Comparison of ENCODE assay signal across 8 mouse cellular contexts in genomic region chr4:43760460-43760859, GRCm38 (mm10). TPM values are rescaled to one million over a fixed set of nuclear protein-coding genes. Genes with fewer than 3 reads are reported as not detected.
DNase-seq lines count a peak whose midpoint lies in the region; ATAC-seq and TF ChIP-seq lines count a peak whose summit lies in the region.

No protein-coding gene starts in this region.

- no peak overlapping the region for H3K27ac ChIP-seq in intestine, postnatal 0 days (ENCODE audit: low read depth, low read length)
- H3K27ac ChIP-seq in intestine, embryonic 16.5 days (ENCODE audit: low read length), result no peak overlapping the region
- peak overlapping the region; percentile 85 for H3K27ac ChIP-seq in limb, embryonic 13.5 days
- no peak overlapping the region for H3K27ac ChIP-seq in midbrain, embryonic 13.5 days

- no peaks in the 10 kb centered on the region for H3K36me3 ChIP-seq in intestine, postnatal 0 days (ENCODE audit: control insufficient read depth, insufficient read depth)
- no peaks in the 10 kb centered on the region for H3K36me3 ChIP-seq in intestine, embryonic 16.5 days (ENCODE audit: control insufficient read depth, insufficient read depth, low read length)
- no peaks in the 10 kb centered on the region for H3K36me3 ChIP-seq in limb, embryonic 13.5 days
- no peaks in the 10 kb centered on the region for H3K36me3 ChIP-seq in midbrain, embryonic 13.5 days

- WGBS in intestine, postnatal 0 days, result 75% methylated on average over 10 of the region's 10 CpGs
- 74% methylated on average over 10 of the region's 10 CpGs for WGBS in intestine, embryonic 16.5 days
- 74% methylated on average over 10 of the region's 10 CpGs for WGBS in limb, embryonic 13.5 days
- 75% methylated on average over 10 of the region's 10 CpGs for WGBS in midbrain, embryonic 13.5 days

- H3K9me3 ChIP-seq in intestine, postnatal 0 days (ENCODE audit: control insufficient read depth), result no peaks in the 10 kb centered on the region
- no peaks in the 10 kb centered on the region for H3K9me3 ChIP-seq in intestine, embryonic 16.5 days (ENCODE audit: control insufficient read depth, low read length)
- H3K9me3 ChIP-seq in limb, embryonic 13.5 days, result peaks cover 4% of the 10 kb centered on the region; the same call in 1 of the 2 replicates
- no peaks in the 10 kb centered on the region for H3K9me3 ChIP-seq in midbrain, embryonic 13.5 days

- no peak for ATAC-seq in intestine, postnatal 0 days
- ATAC-seq in intestine, embryonic 16.5 days, result no peak
- no peak for ATAC-seq in limb, embryonic 13.5 days (ENCODE audit: low FRiP score, low read depth)
- ATAC-seq in midbrain, embryonic 13.5 days, result no peak

- no peak overlapping the region for H3K9ac ChIP-seq in intestine, postnatal 0 days (ENCODE audit: low read depth, low read length)
- H3K9ac ChIP-seq in intestine, embryonic 16.5 days (ENCODE audit: low read depth, low read length), result no peak overlapping the region
- H3K9ac ChIP-seq in limb, embryonic 13.5 days, result no peak overlapping the region
- H3K9ac ChIP-seq in midbrain, embryonic 13.5 days (replicated peaks), result no peak overlapping the region

- DNase-seq in A20 (ENCODE audit: low read depth, low spot score), result peak; percentile 49
- DNase-seq in ES-CJ7 (ENCODE audit: low read depth, low spot score), result peak; percentile 73
- peak; percentile 62 for DNase-seq in embryo, embryonic 10.5 days (ENCODE audit: low spot score)
- peak; percentile 56 for DNase-seq in testis, postnatal 14 days (ENCODE audit: low spot score)

- peaks cover 5% of the 10 kb centered on the region; the same call in 1 of the 2 replicates for H3K27me3 ChIP-seq in intestine, postnatal 0 days (replicated peaks; ENCODE audit: control insufficient read depth, insufficient read depth, low read length)
- no peaks in the 10 kb centered on the region for H3K27me3 ChIP-seq in intestine, embryonic 16.5 days (replicated peaks; ENCODE audit: control insufficient read depth, insufficient read depth, low read length)
- no peaks in the 10 kb centered on the region for H3K27me3 ChIP-seq in limb, embryonic 13.5 days
- H3K27me3 ChIP-seq in midbrain, embryonic 13.5 days, result no peaks in the 10 kb centered on the region

- no peaks in the 10 kb centered on the region for H3K4me1 ChIP-seq in intestine, postnatal 0 days (replicated peaks; ENCODE audit: control insufficient read depth, insufficient read depth, low read length)
- H3K4me1 ChIP-seq in intestine, embryonic 16.5 days (ENCODE audit: control insufficient read depth, insufficient read depth, low read length), result no peaks in the 10 kb centered on the region
- H3K4me1 ChIP-seq in limb, embryonic 13.5 days, result peaks cover 21% of the 10 kb centered on the region
- H3K4me1 ChIP-seq in midbrain, embryonic 13.5 days (replicated peaks), result no peaks in the 10 kb centered on the region

- no peak overlapping the region for H3K4me3 ChIP-seq in intestine, postnatal 0 days (ENCODE audit: low read depth, low read length)
- no peak overlapping the region for H3K4me3 ChIP-seq in intestine, embryonic 16.5 days (ENCODE audit: low read length)
- H3K4me3 ChIP-seq in limb, embryonic 13.5 days, result no peak overlapping the region
- no peak overlapping the region for H3K4me3 ChIP-seq in midbrain, embryonic 13.5 days (replicated peaks)

- H3K4me2 ChIP-seq in intestine, postnatal 0 days (replicated peaks; ENCODE audit: low read depth), result no peak overlapping the region
- no peak overlapping the region for H3K4me2 ChIP-seq in intestine, embryonic 16.5 days (ENCODE audit: low read depth, low read length)
- H3K4me2 ChIP-seq in limb, embryonic 13.5 days (replicated peaks), result peak overlapping the region; percentile 12; the same call in 1 of the 2 replicates
- H3K4me2 ChIP-seq in midbrain, embryonic 13.5 days (replicated peaks), result no peak overlapping the region

- TF ChIP-seq CTCF in intestine, postnatal 0 days (IDR thresholded peaks at IDR 0.05; ENCODE audit: low read depth), result peak; percentile 65

RNA-seq across cellular contexts. Expression of gene Olfr159, which starts 10.3 kb away (rescaled TPM):
- polyA plus RNA-seq in intestine, postnatal 0 days (2015; fragmentation: Nextera tagmentation; extraction: Ambion mirVana), result not detected in 2 replicates
- not detected in 2 replicates for polyA plus RNA-seq in intestine, embryonic 16.5 days (2015; fragmentation: Nextera tagmentation; extraction: Ambion mirVana)
- polyA plus RNA-seq in limb, embryonic 13.5 days (2015; fragmentation: Nextera tagmentation; extraction: Ambion mirVana), result not detected in 2 replicates
- polyA plus RNA-seq in midbrain, embryonic 13.5 days (2015; fragmentation: Nextera tagmentation; extraction: Ambion mirVana), result not detected in 2 replicates

RNA-seq across cellular contexts. Expression of gene Spaar, which starts 30.6 kb away (rescaled TPM):
- polyA plus RNA-seq in intestine, postnatal 0 days (2015; fragmentation: Nextera tagmentation; extraction: Ambion mirVana), result 0.47 and 0.51 TPM in 2 replicates
- polyA plus RNA-seq in intestine, embryonic 16.5 days (2015; fragmentation: Nextera tagmentation; extraction: Ambion mirVana), result 0.12 and 0.15 TPM in 2 replicates
- polyA plus RNA-seq in limb, embryonic 13.5 days (2015; fragmentation: Nextera tagmentation; extraction: Ambion mirVana), result 0.33 and 0.63 TPM in 2 replicates
- 0.05 TPM in 1 of 2 replicates, not detected in the other for polyA plus RNA-seq in midbrain, embryonic 13.5 days (2015; fragmentation: Nextera tagmentation; extraction: Ambion mirVana)

RNA-seq across cellular contexts. Expression of gene Hrct1, which starts 33.5 kb away (rescaled TPM):
- 1.6 and 2.1 TPM in 2 replicates for polyA plus RNA-seq in intestine, postnatal 0 days (2015; fragmentation: Nextera tagmentation; extraction: Ambion mirVana)
- 1.1 TPM in 2 replicates for polyA plus RNA-seq in intestine, embryonic 16.5 days (2015; fragmentation: Nextera tagmentation; extraction: Ambion mirVana)
- 1.7 and 2.3 TPM in 2 replicates for polyA plus RNA-seq in limb, embryonic 13.5 days (2015; fragmentation: Nextera tagmentation; extraction: Ambion mirVana)
- polyA plus RNA-seq in midbrain, embryonic 13.5 days (2015; fragmentation: Nextera tagmentation; extraction: Ambion mirVana), result 0.13 and 0.35 TPM in 2 replicates

RNA-seq across cellular contexts. Expression of gene Olfr71, which starts 50.4 kb away (rescaled TPM):
- polyA plus RNA-seq in intestine, postnatal 0 days (2015; fragmentation: Nextera tagmentation; extraction: Ambion mirVana), result not detected in 2 replicates
- polyA plus RNA-seq in intestine, embryonic 16.5 days (2015; fragmentation: Nextera tagmentation; extraction: Ambion mirVana), result not detected in 2 replicates
- not detected in 2 replicates for polyA plus RNA-seq in limb, embryonic 13.5 days (2015; fragmentation: Nextera tagmentation; extraction: Ambion mirVana)
- polyA plus RNA-seq in midbrain, embryonic 13.5 days (2015; fragmentation: Nextera tagmentation; extraction: Ambion mirVana), result 0.08 and 0.10 TPM in 2 replicates

RNA-seq across cellular contexts. Expression of gene Olfr70, which starts 59.9 kb away (rescaled TPM):
- polyA plus RNA-seq in intestine, postnatal 0 days (2015; fragmentation: Nextera tagmentation; extraction: Ambion mirVana), result not detected in 2 replicates
- not detected in 2 replicates for polyA plus RNA-seq in intestine, embryonic 16.5 days (2015; fragmentation: Nextera tagmentation; extraction: Ambion mirVana)
- polyA plus RNA-seq in limb, embryonic 13.5 days (2015; fragmentation: Nextera tagmentation; extraction: Ambion mirVana), result not detected in 2 replicates
- 0.08 TPM in 1 of 2 replicates, not detected in the other for polyA plus RNA-seq in midbrain, embryonic 13.5 days (2015; fragmentation: Nextera tagmentation; extraction: Ambion mirVana)
